Mouse (Mus musculus) layer of hippocampus, adult 9-11 months (tissue): ENCODE measurements around the gene Kat6b.
"Not testable (repeated sequence)": the region's sequence is repeated elsewhere in the genome, so short reads cannot be mapped to it uniquely, and the experiment has no call there.

ENCODE experiments used
- DNase-seq: peaks from one replicate; pipeline ENCODE4 v3.0.0; 2022

The Kat6b gene

GRCm38 (mm10) chr14:21481231-21481630 lies at the start of gene Kat6b:
Kat6b (plus strand) TSS chr14:21481434.
- no peak for DNase-seq

DNA sequence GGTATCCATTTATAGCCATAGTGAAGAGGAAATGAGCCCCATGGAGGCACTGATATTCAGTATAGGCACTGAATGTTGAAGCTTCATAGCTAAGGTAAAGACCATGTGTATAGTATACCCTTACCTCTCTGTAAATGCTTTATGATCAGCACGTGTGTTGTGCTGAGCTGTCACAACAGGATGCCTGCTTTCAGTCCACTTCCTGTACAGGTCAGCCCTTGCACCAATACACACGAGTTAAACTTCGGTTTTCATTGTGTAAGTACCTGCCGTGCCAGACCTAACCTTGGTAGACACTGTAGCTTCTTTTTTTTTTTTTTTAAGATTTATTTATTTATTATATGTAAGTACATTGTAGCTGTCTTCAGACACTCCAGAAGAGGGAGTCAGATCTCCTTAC lies 47.8 kb upstream of the Kat6b start:
- no peak for DNase-seq

DNA sequence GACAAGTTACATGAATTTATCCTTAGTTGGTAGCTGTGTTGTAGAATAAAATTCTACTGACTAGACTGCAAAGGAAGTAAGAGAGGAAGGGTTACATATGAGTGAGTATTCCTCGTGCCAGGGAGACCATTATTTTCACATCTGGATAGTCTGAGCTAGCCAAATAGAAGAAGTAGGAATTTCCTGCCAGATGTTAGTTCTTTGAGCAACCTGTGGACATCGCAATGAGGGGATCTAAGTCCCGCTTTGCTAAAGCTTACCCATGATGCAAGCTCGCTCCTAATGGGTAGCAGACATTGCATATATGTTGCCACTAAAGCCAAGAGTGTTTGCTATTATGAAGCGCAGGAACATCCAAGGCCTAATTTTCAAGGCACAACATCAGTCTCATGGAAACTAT lies 47.2 kb upstream of the Kat6b start:
- DNase-seq = no peak

DNA sequence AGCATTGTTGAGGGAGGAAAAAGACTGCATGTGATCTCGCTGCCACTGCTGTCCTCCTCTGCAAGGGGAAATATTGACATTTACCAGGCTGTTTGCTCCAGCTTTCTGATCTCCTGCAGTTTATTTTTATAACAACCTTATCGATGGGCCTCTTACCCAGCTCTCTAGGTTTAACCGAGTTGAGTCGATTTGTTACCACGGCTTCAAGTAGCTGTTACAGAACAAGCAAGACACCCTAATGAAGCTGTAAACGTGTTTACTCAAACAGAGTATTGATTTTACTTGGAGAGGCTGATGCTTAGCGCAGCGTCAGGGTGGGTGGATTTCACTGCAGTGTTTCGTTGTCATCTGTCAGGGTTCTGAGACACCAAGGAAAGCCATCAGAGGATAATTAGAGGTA lies 46.5 kb upstream of the Kat6b start:
- DNase-seq = no peak

GRCm38 (mm10) chr14:21439785-21440184 lies 41.4 kb upstream of the Kat6b start:
- DNase-seq = no peak

- no peak for DNase-seq
These were observed 40.7 kb upstream of the Kat6b start for GRCm38 (mm10) chr14:21440526-21440925.

GRCm38 (mm10) chr14:21441772-21442533 lies 39.3 kb upstream of the Kat6b start:
- DNase-seq = no peak

- DNase-seq = no peak
These were observed 28.7 kb upstream of the Kat6b start for GRCm38 (mm10) chr14:21452581-21452980.

- no peak for DNase-seq
These were observed 27.3 kb upstream of the Kat6b start for GRCm38 (mm10) chr14:21453896-21454295.

DNA sequence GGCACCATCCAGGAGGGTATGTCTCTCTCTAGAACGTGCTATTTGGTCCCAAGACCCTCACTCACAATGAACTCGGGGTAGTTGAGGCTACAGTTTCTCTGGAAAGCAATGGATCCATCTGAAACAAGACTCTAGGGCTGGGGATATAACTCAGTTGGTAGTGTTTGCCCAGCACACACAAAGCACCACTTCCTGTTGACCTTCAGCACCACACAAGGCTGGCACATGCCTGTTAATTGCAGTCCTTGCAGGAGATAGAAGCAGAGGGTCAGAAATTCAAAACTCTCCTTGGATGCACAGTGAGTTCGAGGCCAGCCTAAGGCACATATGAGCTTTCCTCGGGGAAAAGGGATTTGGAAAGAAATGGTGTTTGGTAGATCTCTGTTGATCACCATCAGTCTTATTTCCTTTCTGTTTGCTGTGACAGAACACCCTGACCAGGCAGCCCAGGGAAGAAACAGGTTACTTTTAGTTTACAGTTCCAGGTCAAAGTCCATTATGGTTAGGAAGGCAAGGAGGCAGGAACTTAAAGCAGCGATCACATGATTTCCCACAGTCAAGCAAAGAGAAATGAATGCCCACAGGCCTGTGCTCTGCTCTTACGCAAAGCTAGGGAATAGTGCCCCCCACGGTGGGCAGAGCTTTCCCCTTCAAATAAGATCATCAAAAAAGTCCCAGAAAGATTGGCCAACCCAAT lies 25.4 kb upstream of the Kat6b start:
- DNase-seq = no peak

DNA sequence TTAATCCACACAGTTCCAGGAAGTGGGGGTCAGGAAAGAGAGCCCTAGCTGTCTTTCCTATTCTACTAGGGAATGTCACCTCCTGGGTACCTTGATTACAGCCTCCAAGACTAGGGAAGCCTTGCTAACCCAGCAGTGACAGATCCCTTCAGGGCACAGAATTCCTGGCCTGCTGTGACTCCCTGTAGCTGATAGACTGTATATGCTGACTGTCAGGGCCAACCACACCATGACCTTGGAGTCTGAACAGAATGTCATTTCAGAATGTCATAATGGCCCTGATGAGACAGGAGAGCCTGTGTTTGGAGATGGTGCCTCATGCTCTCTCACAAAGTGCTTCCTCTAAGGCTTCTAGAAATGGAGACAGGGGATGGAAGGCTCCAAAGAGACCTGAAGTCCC lies 24.7 kb upstream of the Kat6b start:
- DNase-seq = no peak

- DNase-seq = no peak
These were observed 23.4 kb upstream of the Kat6b start for GRCm38 (mm10) chr14:21457876-21458275.

GRCm38 (mm10) chr14:21458696-21459095 lies 22.5 kb upstream of the Kat6b start:
- no peak for DNase-seq

DNA sequence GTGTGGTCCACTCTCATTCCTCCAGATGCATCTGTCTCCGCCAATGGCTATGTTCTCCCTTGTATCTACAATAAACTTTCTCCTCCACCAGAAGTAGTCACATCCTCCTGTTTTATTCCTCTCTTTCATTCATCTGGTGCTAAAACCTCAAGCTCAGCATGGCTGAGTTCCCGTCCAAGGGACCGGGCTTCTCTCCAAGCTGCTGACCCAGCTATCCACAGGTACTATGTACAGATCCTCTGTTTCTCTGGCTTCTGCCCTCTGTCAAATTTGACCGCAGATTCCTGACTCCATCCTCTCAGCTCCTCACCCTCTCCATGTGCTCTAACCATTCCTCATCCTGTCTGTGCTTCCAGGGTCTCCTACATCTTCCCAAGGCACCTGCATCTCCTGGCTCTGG lies 22.1 kb upstream of the Kat6b start:
- DNase-seq = no peak

- no peak for DNase-seq
These were observed 18.8 kb upstream of the Kat6b start for GRCm38 (mm10) chr14:21462398-21462797.

DNA sequence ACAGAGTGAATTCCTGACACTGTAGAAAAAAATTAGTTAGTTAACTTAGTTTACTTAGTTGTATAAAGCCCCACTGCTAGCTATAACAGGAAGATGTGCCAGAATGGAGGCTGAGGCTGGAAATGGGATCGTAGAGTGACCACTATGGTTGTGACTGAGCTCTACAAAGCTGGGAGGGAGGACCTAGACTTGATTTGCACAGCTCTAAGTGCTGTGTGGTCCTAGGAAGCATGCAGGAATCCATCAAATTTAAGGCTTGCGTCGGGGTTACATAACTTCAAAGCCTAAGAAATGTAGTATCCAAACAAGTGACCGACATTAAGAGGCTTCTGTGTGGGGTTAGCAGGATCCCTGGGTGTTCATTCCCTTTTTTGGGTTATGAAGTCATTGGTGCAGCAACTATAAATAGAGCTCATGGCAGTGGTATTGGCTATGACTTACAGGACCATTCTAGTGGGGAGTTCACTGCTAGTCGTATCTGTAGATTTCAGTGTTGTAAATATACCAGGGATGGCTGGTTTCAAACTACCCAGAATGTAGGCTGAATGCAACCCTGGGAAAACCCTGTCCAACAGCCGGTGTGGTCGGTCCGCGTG lies 18.0 kb upstream of the Kat6b start:
- DNase-seq = no peak

DNA sequence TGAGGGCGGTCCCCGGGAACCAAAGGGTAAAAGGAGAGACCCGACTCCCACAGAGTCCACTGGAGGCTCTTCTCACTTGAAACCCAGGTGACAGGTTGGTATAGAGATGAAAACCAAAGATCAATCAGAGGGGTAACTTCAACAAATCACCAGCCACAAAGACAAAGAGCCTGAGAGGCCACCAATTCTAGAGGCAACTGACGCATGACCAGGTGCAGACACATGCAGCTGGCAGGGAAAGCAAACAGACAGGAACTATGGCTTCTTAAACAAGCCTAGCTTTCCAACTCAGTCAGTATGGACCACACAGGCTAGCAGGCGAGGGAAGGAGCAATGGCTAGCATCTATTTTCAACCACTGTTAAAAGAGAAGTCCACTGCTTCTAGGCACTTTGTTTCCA lies 10.8 kb upstream of the Kat6b start:
- no peak for DNase-seq

DNA sequence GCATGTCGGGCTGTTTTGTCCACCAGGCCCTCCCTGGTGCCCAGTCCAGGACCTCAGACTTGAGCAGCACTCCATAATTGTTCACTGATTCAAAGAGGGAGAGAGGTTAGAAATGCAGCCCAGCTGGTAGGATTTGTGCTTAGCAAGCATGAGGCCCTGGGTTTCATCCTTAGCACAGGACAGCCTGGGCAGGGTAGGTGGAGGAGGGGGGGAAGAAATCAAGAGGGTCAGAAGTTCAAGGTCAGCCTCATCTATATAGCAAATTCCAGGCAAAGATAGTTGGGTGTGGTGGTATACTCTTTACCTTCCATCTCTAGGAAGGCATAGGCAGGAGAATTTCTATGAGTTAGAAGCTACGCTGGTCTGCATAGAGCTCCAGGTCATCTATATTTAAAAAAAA lies 9.3 kb upstream of the Kat6b start:
- no peak for DNase-seq

DNA sequence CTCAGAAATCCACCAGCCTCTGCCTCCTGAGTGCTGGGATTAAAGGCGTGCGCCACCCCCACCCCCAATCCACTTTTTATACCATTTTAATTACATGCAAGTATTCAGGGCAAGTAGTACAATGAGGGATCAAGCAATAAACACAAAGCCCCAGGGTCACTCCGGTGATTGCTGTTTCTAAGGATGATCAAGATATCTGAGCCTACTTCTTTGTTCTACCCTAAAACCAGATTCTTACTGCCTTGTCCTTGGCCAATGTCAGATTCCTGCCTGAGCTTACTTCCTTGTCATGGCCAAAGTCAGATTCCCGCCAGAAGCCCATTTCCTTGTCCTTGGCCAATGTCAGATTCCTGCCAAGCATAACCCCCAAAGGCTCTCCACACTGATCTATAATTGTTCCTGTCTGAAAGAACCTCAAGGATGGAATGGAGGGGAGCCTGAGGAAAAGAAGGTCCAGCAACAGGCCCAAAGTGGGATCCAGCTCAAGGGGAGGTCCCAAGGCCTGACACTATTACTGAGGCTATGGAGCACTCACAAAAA lies 6.6 kb upstream of the Kat6b start:
- not testable (repeated sequence) for DNase-seq

DNA sequence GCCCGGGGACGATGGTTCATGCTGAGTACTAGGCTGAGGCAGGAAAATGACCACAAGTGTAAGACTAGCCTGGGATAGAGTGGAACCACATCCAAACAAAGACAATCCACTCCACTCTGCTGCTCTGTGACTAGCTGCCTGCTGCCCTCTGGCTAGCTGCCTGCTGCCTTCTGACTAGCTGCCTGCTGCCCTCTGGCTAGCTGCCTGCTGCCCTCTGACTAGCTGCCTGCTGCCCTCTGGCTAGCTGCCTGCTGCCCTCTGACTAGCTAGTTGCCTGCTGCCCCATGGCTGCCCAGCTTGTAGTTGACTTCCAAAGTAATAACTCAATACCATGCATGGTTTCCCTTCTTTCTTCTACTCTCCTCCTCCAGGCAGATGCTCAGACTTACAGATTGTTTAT lies 4.1 kb upstream of the Kat6b start:
- no peak for DNase-seq

DNA sequence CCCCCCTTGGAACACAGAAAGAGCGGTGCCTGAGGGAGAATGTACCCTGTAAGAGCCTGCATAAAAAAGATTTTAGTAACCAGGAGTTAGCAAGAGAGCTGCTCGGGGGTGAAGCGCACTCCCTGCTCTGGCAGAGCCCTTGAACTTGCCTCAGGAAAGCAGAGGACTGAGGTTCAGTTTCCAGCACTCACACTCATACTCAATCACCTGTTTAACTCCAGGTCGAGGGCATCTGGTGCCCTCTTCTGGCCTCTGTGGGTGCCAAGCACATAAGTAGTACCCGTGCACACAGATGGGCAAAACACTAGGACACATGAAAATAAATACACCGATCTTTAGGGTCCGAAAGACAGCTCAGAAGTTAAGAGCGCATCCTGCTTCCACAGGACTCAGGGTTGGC lies 1.7 kb upstream of the Kat6b start:
- no peak for DNase-seq

DNA sequence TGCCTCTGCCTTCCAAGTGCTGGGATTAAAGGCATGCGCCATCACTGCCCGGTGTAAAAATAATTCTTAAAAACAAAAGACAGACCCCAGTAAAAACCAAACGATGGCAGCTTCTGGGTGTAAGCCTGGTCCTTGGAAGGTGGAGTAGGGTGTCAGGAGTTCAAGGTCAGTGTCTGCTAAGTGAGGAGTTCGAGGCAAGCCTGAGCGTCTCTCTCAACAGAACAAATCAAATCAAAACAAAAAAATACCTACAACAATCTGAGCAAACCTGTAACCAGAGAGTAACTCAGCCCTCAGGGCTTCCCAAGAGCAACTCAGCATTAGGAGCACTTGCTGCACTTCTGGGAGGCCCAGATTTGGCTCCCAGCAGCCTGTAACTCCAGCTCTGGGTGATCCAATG lies 1.0 kb upstream of the Kat6b start:
- no peak for DNase-seq

DNA sequence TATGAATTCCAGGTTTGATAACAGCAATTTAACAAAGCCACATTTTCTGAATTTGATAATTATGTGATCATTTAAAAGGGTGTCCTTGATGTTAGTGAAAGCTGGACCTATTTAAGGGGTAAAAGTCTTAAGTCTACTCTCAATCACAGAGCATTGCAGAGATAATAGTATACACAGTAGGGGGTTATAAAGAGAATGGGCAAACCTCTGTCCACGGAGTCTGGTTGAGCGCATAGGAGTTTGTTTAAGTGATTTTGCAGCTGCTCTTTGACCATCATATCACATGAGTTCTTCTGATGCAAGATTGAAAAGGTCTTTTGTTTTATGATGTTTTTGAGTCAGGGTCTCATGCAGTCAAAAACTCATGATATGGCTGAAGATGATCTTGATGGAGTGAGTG lies 3.0 kb downstream of the Kat6b start:
- no peak for DNase-seq

- no peak for DNase-seq
These were observed 3.5 kb downstream of the Kat6b start for GRCm38 (mm10) chr14:21484693-21485092.
